Mouse (Mus musculus) C2C12 (cell line): ENCODE data around the gene Olfr97. TPM values are rescaled to one million over a fixed set of nuclear protein-coding genes. Genes with fewer than 3 reads are reported as not detected.

ENCODE experiments used
- H3K27me3 ChIP-seq: one replicate; pipeline ENCODE4 v1.6.1; 2011; ENCODE audit not compliant: control insufficient read depth, insufficient read depth, insufficient read length
- H3K36me3 ChIP-seq: one replicate; pipeline ENCODE4 v1.6.1; 2011; ENCODE audit not compliant: control insufficient read depth, insufficient read depth
- H3K4me3 ChIP-seq: one replicate; pipeline ENCODE4 v1.5.1; 2011; ENCODE audit warnings: mild to moderate bottlenecking, control low read depth; ENCODE audit not compliant: poor library complexity, insufficient read depth, severe bottlenecking
- H3K79me2 ChIP-seq: one replicate; pipeline ENCODE4 v1.6.1; 2011; ENCODE audit not compliant: control insufficient read depth, insufficient read depth
- H3K79me3 ChIP-seq: one replicate; pipeline ENCODE4 v1.6.1; 2011; ENCODE audit warnings: low read depth, control low read depth
- H3ac ChIP-seq: one replicate; pipeline ENCODE3; 2011; ENCODE audit warnings: low read depth; ENCODE audit not compliant: control insufficient read depth, insufficient read length
- CEBPB ChIP-seq: IDR thresholded peaks from one replicate; pipeline ENCODE4 v1.6.1; 2011; ENCODE audit warnings: low read depth, mild to moderate bottlenecking, control low read depth, moderate library complexity
- CTCF ChIP-seq: IDR thresholded peaks from one replicate; pipeline ENCODE4 v1.5.1; 2011; ENCODE audit not compliant: control insufficient read depth, insufficient read depth, insufficient read length
- FOSL1 ChIP-seq: IDR thresholded peaks from one replicate; pipeline ENCODE4 v1.8.0; 2011; ENCODE audit warnings: mild to moderate bottlenecking, low read length; ENCODE audit not compliant: poor library complexity, insufficient read depth, severe bottlenecking
- MAX ChIP-seq: IDR thresholded peaks from one replicate; pipeline ENCODE4 v1.6.1; 2011; ENCODE audit warnings: mild to moderate bottlenecking, control low read depth
- MYOD1 ChIP-seq: IDR thresholded peaks from one replicate; pipeline ENCODE4 v1.6.1; 2011; ENCODE audit warnings: low read depth; ENCODE audit not compliant: control insufficient read depth, insufficient read length
- MYOG ChIP-seq: IDR thresholded peaks from one replicate; pipeline ENCODE4 v1.6.1; 2011; ENCODE audit not compliant: control insufficient read depth, insufficient read length; ENCODE audit errors: extremely low read depth
- USF1 ChIP-seq: IDR thresholded peaks from one replicate; pipeline ENCODE4 v1.6.1; 2011; ENCODE audit warnings: low read depth, mild to moderate bottlenecking, control low read depth, moderate library complexity
- polyA plus RNA-seq: library from polyadenylated mRNA; unstranded; fragments of >200 nt; fragmentation: generic; extraction: Trizol; gene quantifications from one replicate; pipeline ENCODE4 v1.2.1, GENCODE M21; 2012; ENCODE audit warnings: missing spikeins

Olfr97 gene
- polyA plus RNA-seq, 1 experiment: not detected

- TF ChIP-seq CTCF (peak; percentile 100), USF1 (no peak)
- no peak overlapping the region for H3K4me3 ChIP-seq
These were observed 33.8 kb downstream of the Olfr97 start for GRCm38 (mm10) chr17:37203206-37203916.

GRCm38 (mm10) chr17:37200894-37201293, 36.2 kb downstream of the Olfr97 start, which contains the start of gene Olfr94:
Gene Olfr94, minus strand, starts transcription at chr17:37200994.
- Histone ChIP-seq H3K79me3 (no peaks in the 10 kb centered on the region), H3K27me3 (no peaks in the 10 kb centered on the region), H3K79me2 (no peaks in the 10 kb centered on the region), H3K36me3 (no peaks in the 10 kb centered on the region), H3ac (no peak within 1 kb of the TSS), H3K4me3 (no peak within 1 kb of the TSS)
- TF ChIP-seq CEBPB (no peak), FOSL1 (no peak), MAX (no peak), CTCF (no peak), MYOG (no peak), USF1 (no peak), MYOD1 (no peak)

More at GRCm38 (mm10) chr17:37203206-37203916, 33.8 kb downstream of the Olfr97 start:
- H3K36me3 ChIP-seq: no peaks in the 10 kb centered on the region
- no peak overlapping the region for H3ac ChIP-seq
- no peaks in the 10 kb centered on the region for H3K79me2 ChIP-seq
- H3K27me3 ChIP-seq: no peaks in the 10 kb centered on the region
- H3K79me3 ChIP-seq: no peaks in the 10 kb centered on the region

GRCm38 (mm10) chr17:37196845-37197724, 40.0 kb downstream of the Olfr97 start:
- TF ChIP-seq CTCF (no peak), USF1 (no peak), MYOG (no peak), MAX (no peak), FOSL1 (no peak), CEBPB (no peak), MYOD1 (no peak)
- H3K4me3 ChIP-seq: no peak overlapping the region
- H3K27me3 ChIP-seq: no peaks in the 10 kb centered on the region

GRCm38 (mm10) chr17:37194782-37195181, 42.3 kb downstream of the Olfr97 start:
- H3K79me3 ChIP-seq: no peaks in the 10 kb centered on the region
- no peaks in the 10 kb centered on the region for H3K36me3 ChIP-seq
- no peak overlapping the region for H3K4me3 ChIP-seq
- no peaks in the 10 kb centered on the region for H3K27me3 ChIP-seq
- TF ChIP-seq CEBPB: no peak
- peak; percentile 61 for TF ChIP-seq FOSL1
- no peak for TF ChIP-seq MYOD1
- TF ChIP-seq MAX: no peak
- no peak for TF ChIP-seq USF1
- no peak overlapping the region for H3ac ChIP-seq
- H3K79me2 ChIP-seq: no peaks in the 10 kb centered on the region

More at GRCm38 (mm10) chr17:37196845-37197724, 40.0 kb downstream of the Olfr97 start:
- Histone ChIP-seq H3K36me3 (no peaks in the 10 kb centered on the region), H3K79me2 (no peaks in the 10 kb centered on the region), H3ac (no peak overlapping the region), H3K79me3 (no peaks in the 10 kb centered on the region)

- Histone ChIP-seq H3K36me3 (no peaks in the 10 kb centered on the region), H3K79me2 (no peaks in the 10 kb centered on the region), H3K27me3 (no peaks in the 10 kb centered on the region), H3ac (no peak within 1 kb of the TSS), H3K4me3 (no peak within 1 kb of the TSS), H3K79me3 (no peaks in the 10 kb centered on the region)
- TF ChIP-seq MYOG: no peak
- TF ChIP-seq MAX: no peak
These were observed 43.5 kb downstream of the Olfr97 start, which contains the start of gene Ubd for GRCm38 (mm10) chr17:37193656-37194055. Gene Ubd, plus strand, starts transcription at chr17:37193892.

- Histone ChIP-seq H3K36me3 (no peaks in the 10 kb centered on the region), H3K79me2 (no peaks in the 10 kb centered on the region), H3ac (no peak overlapping the region), H3K4me3 (no peak overlapping the region), H3K27me3 (no peaks in the 10 kb centered on the region), H3K79me3 (no peaks in the 10 kb centered on the region)
- TF ChIP-seq CTCF: no peak
- no peak for TF ChIP-seq FOSL1
These were observed 44.1 kb downstream of the Olfr97 start for GRCm38 (mm10) chr17:37193032-37193431.
